Comparison of ENCODE assay signal across 19 mouse cellular contexts in the genomic region with DNA sequence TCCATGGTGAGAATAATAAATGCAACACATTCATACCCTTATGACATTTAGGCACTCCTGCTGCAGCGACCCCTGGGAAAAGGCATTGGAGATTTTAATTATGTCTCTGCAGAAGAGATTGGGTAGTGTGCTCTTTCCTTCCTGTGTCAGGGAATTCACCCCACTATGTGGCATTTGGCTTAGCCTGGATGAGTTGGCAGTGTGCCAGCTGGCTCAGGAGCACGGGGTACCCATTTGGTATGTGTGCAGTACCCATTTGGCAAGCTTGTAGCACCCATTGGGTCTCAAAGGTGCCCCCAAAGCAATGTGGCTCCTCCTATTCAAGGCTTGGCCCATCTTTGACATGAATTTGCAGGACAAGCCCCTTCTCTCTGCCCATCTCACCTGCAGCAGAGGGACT. TPM values are rescaled to one million over a fixed set of nuclear protein-coding genes. Genes with fewer than 3 reads are reported as not detected.
DNase-seq lines count a peak whose midpoint lies in the region; ATAC-seq lines count a peak whose summit lies in the region.
"Had no signal": no experiment of that assay in that cellular context is flagged by ENCODE, and none has a peak within 500 bp of the region (broad histone marks: within the 10 kb centered on the region; RNA-seq: fewer than 3 reads in every experiment).

No protein-coding gene starts in this region.

- no peak overlapping the region for H3K4me3 ChIP-seq in forebrain, embryonic 12.5 days (replicated peaks)
- no peak overlapping the region for H3K4me3 ChIP-seq in forebrain, embryonic 16.5 days (replicated peaks; ENCODE audit: low read length)
- H3K4me3 ChIP-seq in midbrain, embryonic 11.5 days (ENCODE audit: low read depth, low read length) = no peak overlapping the region
- H3K4me3 ChIP-seq in midbrain, embryonic 10.5 days = no peak overlapping the region
- H3K4me3 ChIP-seq in midbrain, embryonic 15.5 days = no peak overlapping the region
- H3K4me3 ChIP-seq: forebrain, embryonic 10.5 days; heart, embryonic 13.5 days had no signal

- no peaks in the 10 kb centered on the region for H3K27me3 ChIP-seq in forebrain, embryonic 12.5 days
- H3K27me3 ChIP-seq in forebrain, embryonic 16.5 days (replicated peaks; ENCODE audit: control insufficient read depth, insufficient read depth, low read length) = no peaks in the 10 kb centered on the region
- H3K27me3 ChIP-seq in midbrain, embryonic 11.5 days (ENCODE audit: control insufficient read depth, insufficient read depth, low read length) = no peaks in the 10 kb centered on the region
- no peaks in the 10 kb centered on the region for H3K27me3 ChIP-seq in midbrain, embryonic 10.5 days (ENCODE audit: low read depth, poor library complexity, severe bottlenecking)
- H3K27me3 ChIP-seq in midbrain, embryonic 15.5 days (replicated peaks) = no peaks in the 10 kb centered on the region
- H3K27me3 ChIP-seq: heart, embryonic 13.5 days had no signal

- WGBS in forebrain, embryonic 12.5 days = 64% methylated on average over 2 of the region's 2 CpGs
- WGBS in forebrain, embryonic 16.5 days = 53% methylated on average over 2 of the region's 2 CpGs
- WGBS in midbrain, embryonic 11.5 days = 69% methylated on average over 2 of the region's 2 CpGs
- 88% methylated on average over 2 of the region's 2 CpGs for WGBS in midbrain, embryonic 10.5 days
- 52% methylated on average over 2 of the region's 2 CpGs for WGBS in midbrain, embryonic 15.5 days

- peaks cover 5% of the 10 kb centered on the region; the same call in 1 of the 2 replicates for H3K4me1 ChIP-seq in forebrain, embryonic 12.5 days
- H3K4me1 ChIP-seq in forebrain, embryonic 16.5 days (replicated peaks; ENCODE audit: control insufficient read depth, insufficient read depth, low read length) = peaks cover 4% of the 10 kb centered on the region; the same call in 1 of the 2 replicates
- no peaks in the 10 kb centered on the region for H3K4me1 ChIP-seq in midbrain, embryonic 11.5 days (ENCODE audit: control insufficient read depth, insufficient read depth, low read length)
- H3K4me1 ChIP-seq in midbrain, embryonic 10.5 days = peaks cover 3% of the 10 kb centered on the region
- no peaks in the 10 kb centered on the region for H3K4me1 ChIP-seq in midbrain, embryonic 15.5 days
- H3K4me1 ChIP-seq: forebrain, embryonic 10.5 days; heart, embryonic 13.5 days had no signal

- H3K36me3 ChIP-seq in forebrain, embryonic 12.5 days (replicated peaks) = no peaks in the 10 kb centered on the region
- no peaks in the 10 kb centered on the region for H3K36me3 ChIP-seq in forebrain, embryonic 16.5 days (ENCODE audit: control insufficient read depth, insufficient read depth)
- H3K36me3 ChIP-seq in midbrain, embryonic 11.5 days (ENCODE audit: control insufficient read depth, insufficient read depth, low read length) = no peaks in the 10 kb centered on the region
- H3K36me3 ChIP-seq in midbrain, embryonic 10.5 days = no peaks in the 10 kb centered on the region
- H3K36me3 ChIP-seq in midbrain, embryonic 15.5 days (replicated peaks) = no peaks in the 10 kb centered on the region
- H3K36me3 ChIP-seq: forebrain, embryonic 10.5 days; heart, embryonic 13.5 days had no signal

- H3K27ac ChIP-seq in forebrain, embryonic 12.5 days = peak overlapping the region; percentile 2; the same call in 1 of the 2 replicates
- no peak overlapping the region for H3K27ac ChIP-seq in forebrain, embryonic 16.5 days (ENCODE audit: low read length)
- no peak overlapping the region for H3K27ac ChIP-seq in midbrain, embryonic 11.5 days (ENCODE audit: low read depth, low read length)
- H3K27ac ChIP-seq in midbrain, embryonic 10.5 days (replicated peaks) = no peak overlapping the region
- H3K27ac ChIP-seq in midbrain, embryonic 15.5 days = 0 out of 2 replicates have a peak overlapping the region, but pooled peaks have one; percentile 9
- H3K27ac ChIP-seq: forebrain, embryonic 10.5 days; heart, embryonic 13.5 days; stomach, postnatal 0 days had no signal

- H3K9ac ChIP-seq in forebrain, embryonic 12.5 days = no peak overlapping the region
- no peak overlapping the region for H3K9ac ChIP-seq in forebrain, embryonic 16.5 days (replicated peaks; ENCODE audit: low read depth, low read length)
- H3K9ac ChIP-seq in midbrain, embryonic 11.5 days (ENCODE audit: low read length) = no peak overlapping the region
- no peak overlapping the region for H3K9ac ChIP-seq in midbrain, embryonic 15.5 days
- H3K9ac ChIP-seq: heart, embryonic 13.5 days had no signal

- no peak for ATAC-seq in forebrain, embryonic 12.5 days (ENCODE audit: low FRiP score)
- no peak for ATAC-seq in forebrain, embryonic 16.5 days
- ATAC-seq in midbrain, embryonic 11.5 days (ENCODE audit: low FRiP score) = no peak
- ATAC-seq in midbrain, embryonic 15.5 days (replicated peaks) = no peak
- ATAC-seq in frontal cortex, adult (ENCODE audit: low TSS enrichment) = no peak

- H3K9me3 ChIP-seq in forebrain, embryonic 12.5 days = no peaks in the 10 kb centered on the region
- no peaks in the 10 kb centered on the region for H3K9me3 ChIP-seq in forebrain, embryonic 16.5 days (ENCODE audit: control insufficient read depth, low read length)
- no peaks in the 10 kb centered on the region for H3K9me3 ChIP-seq in midbrain, embryonic 11.5 days (ENCODE audit: control insufficient read depth, low read length)
- H3K9me3 ChIP-seq in midbrain, embryonic 10.5 days (replicated peaks) = no peaks in the 10 kb centered on the region
- no peaks in the 10 kb centered on the region for H3K9me3 ChIP-seq in midbrain, embryonic 15.5 days
- H3K9me3 ChIP-seq: forebrain, embryonic 10.5 days; heart, embryonic 13.5 days had no signal

- no peak overlapping the region for H3K4me2 ChIP-seq in forebrain, embryonic 12.5 days
- H3K4me2 ChIP-seq in forebrain, embryonic 16.5 days (ENCODE audit: low read length) = no peak overlapping the region
- H3K4me2 ChIP-seq in midbrain, embryonic 11.5 days = no peak overlapping the region
- H3K4me2 ChIP-seq in midbrain, embryonic 15.5 days = no peak overlapping the region
- H3K4me2 ChIP-seq: heart, embryonic 13.5 days; liver, embryonic 11.5 days had no signal

- peak; percentile 87 for DNase-seq in midbrain, embryonic 11.5 days (ENCODE audit: low spot score, missing footprints)
- DNase-seq in midbrain, embryonic 10.5 days (ENCODE audit: low spot score) = no peak
- peak; percentile 48 for DNase-seq in adrenal gland, postnatal 25 days
- DNase-seq: gastrocnemius, postnatal 14 days; heart, adult 18-20 months; heart, postnatal 36 days; kidney, adult 11 months; lung, adult 18-20 months; lung, postnatal 36 days; retina, postnatal 1 day had no signal

RNA-seq across cellular contexts. Expression of gene Chst8, which starts 45.8 kb away (rescaled TPM):
- 13.5 and 15.9 TPM in 2 replicates for polyA plus RNA-seq in forebrain, embryonic 12.5 days (2016; fragmentation: Nextera tagmentation; extraction: Ambion mirVana)
- 9.9 and 12.0 TPM in 2 replicates for polyA plus RNA-seq in forebrain, embryonic 16.5 days (2015; fragmentation: Nextera tagmentation; extraction: Ambion mirVana)
- polyA plus RNA-seq in midbrain, embryonic 11.5 days (2014; fragmentation: Nextera tagmentation; extraction: Ambion mirVana) = 9.6 and 10.1 TPM in 2 replicates
- 5.3 and 9.5 TPM in 2 replicates for polyA plus RNA-seq in midbrain, embryonic 10.5 days (2016; fragmentation: Nextera tagmentation; extraction: Ambion mirVana)
- total RNA-seq in adrenal gland, postnatal 25 days (2021) = 4.6 and 6.7 TPM in 2 replicates
- 17.1 TPM in 2 replicates for polyA plus RNA-seq in midbrain, embryonic 15.5 days (2015; fragmentation: Nextera tagmentation; extraction: Ambion mirVana)
- total RNA-seq: megakaryocyte-erythroid progenitor cell, adult 5-6 weeks had no signal

RNA-seq across cellular contexts. Expression of gene Pepd, which starts 53.9 kb away (rescaled TPM):
- 54.9 and 58.6 TPM in 2 replicates for polyA plus RNA-seq in forebrain, embryonic 12.5 days (2016; fragmentation: Nextera tagmentation; extraction: Ambion mirVana)
- polyA plus RNA-seq in forebrain, embryonic 16.5 days (2015; fragmentation: Nextera tagmentation; extraction: Ambion mirVana) = 51.8 and 58.0 TPM in 2 replicates
- polyA plus RNA-seq in midbrain, embryonic 11.5 days (2014; fragmentation: Nextera tagmentation; extraction: Ambion mirVana) = 64.9 and 67.3 TPM in 2 replicates
- polyA plus RNA-seq in midbrain, embryonic 10.5 days (2016; fragmentation: Nextera tagmentation; extraction: Ambion mirVana) = 73.7 and 73.9 TPM in 2 replicates
- 68.8 and 77.6 TPM in 2 replicates for total RNA-seq in adrenal gland, postnatal 25 days (2021)
- 62.5 and 66.3 TPM in 2 replicates for polyA plus RNA-seq in midbrain, embryonic 15.5 days (2015; fragmentation: Nextera tagmentation; extraction: Ambion mirVana)

Comparison
In these comparisons a context has a peak if more than half of its experiments do, and no peak if none do; other contexts are left out.
1. H3K27ac ChIP-seq: peak in forebrain, embryonic 12.5 days (single experiment) and midbrain, embryonic 15.5 days (single experiment); none in forebrain, embryonic 16.5 days (single experiment), midbrain, embryonic 11.5 days (single experiment) and midbrain, embryonic 10.5 days (single experiment).